Mouse (Mus musculus) frontal cortex, adult 2 months (tissue): ENCODE results near the gene Prcp. TPM values are rescaled to one million over a fixed set of nuclear protein-coding genes. Genes with fewer than 3 reads are reported as not detected.
"Not testable (repeated sequence)": the region's sequence is repeated elsewhere in the genome, so short reads cannot be mapped to it uniquely, and the experiment has no call there.

Source experiments
- DNase-seq, 2 experiments: peaks; one replicate each; pipeline ENCODE4 v3.0.0; 2022; ENCODE audit warnings: low spot score in 1 of 2; ENCODE audit errors: extremely low spot score in 1 of 2
- polyA plus RNA-seq: library from polyadenylated mRNA; depleted of rRNA; stranded (reverse); fragments of >200 nt; gene quantifications from 2 replicates; pipeline ENCODE4 v1.2.3, GENCODE M21; 2012; rRNA removed

The Prcp gene
- polyA plus RNA-seq, 1 experiment, result 9.8 TPM

DNA sequence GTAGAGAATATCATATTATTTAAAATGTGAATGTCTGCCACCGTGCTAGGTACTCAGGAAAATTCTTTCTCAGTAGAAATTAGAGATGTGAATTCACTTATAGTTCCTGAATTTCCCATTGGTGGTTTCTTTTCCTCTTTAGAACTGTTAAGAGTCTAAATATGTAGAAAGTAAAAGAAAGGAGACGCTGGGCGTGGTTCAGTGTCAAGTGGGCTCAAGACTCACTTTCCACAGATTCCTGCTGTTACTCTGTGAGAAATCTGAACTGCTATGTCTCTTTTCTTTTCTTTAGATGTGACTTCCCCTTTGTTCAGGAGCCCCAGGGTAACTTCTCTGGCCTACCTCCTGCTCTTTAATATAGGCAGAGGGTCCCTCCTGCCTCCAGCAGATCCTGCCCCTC, 103.2 kb downstream of the Prcp start:
- no peak for DNase-seq

- DNase-seq, result no peak
Observed at GRCm38 (mm10) chr7:92978225-92978624, 104.0 kb downstream of the Prcp start.

- DNase-seq, result not testable (repeated sequence)
Observed at GRCm38 (mm10) chr7:92978720-92979119, 104.5 kb downstream of the Prcp start.

DNA sequence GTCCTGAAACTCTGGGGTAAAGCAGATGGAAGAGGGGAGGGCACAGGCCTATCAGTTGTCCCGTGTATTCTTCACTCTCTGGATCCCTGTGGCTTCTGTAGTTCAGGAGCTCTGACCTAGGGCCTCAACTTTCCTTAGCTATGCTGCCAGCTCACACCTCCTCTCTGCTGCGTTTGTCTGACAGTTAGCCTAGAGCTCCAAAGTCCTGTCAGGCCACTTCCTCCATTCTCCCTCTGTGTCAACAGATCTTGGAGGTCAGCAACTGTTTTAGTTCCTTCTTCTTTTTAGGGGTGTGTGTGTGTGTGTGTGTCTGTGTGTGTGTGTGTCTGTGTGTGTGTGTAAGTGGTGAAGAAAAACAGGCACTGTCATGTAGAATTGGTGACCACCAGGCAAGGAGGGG, 106.5 kb downstream of the Prcp start:
- DNase-seq, result no peak

- no peak for DNase-seq
Observed at GRCm38 (mm10) chr7:92981864-92982263, 107.6 kb downstream of the Prcp start.

Other genes starting within 250 kb of the Prcp start
- gene Ankrd42, start 237.3 kb upstream of the Prcp start, polyA plus RNA-seq, result 10.8 and 11.2 TPM in 2 replicates
- gene Pcf11, start 204.5 kb upstream of the Prcp start, polyA plus RNA-seq, result 31.5 and 38.1 TPM in 2 replicates
- gene Rab30, start 132.9 kb upstream of the Prcp start, polyA plus RNA-seq, result 15.0 and 15.4 TPM in 2 replicates
- gene Ddias, start 223 bp upstream of the Prcp start, polyA plus RNA-seq, result 0.40 and 0.44 TPM in 2 replicates
- 35.4 and 37.3 TPM in 2 replicates for gene Fam181b, start 205.4 kb downstream of the Prcp start, polyA plus RNA-seq